Mouse (Mus musculus): ENCODE data around the gene Rad17. TPM values are rescaled to one million over a fixed set of nuclear protein-coding genes. Genes with fewer than 3 reads are reported as not detected.

Gene Rad17
- total RNA-seq (2023): 18.0 and 20.8 TPM in 2 replicates

GRCm38 (mm10) chr13:100650550-100651438 is at the start of gene Rad17, which contains the start of gene Ak6:
Gene Rad17, minus strand, starts transcription at chr13:100651051.
Gene Ak6, plus strand, starts transcription at chr13:100650979.

GRCm38 (mm10) chr13:100669291-100670022 is 18.6 kb upstream of the Rad17 start, which contains the start of gene Ccdc125:
Gene Ccdc125, plus strand, starts transcription at chr13:100669717.

GRCm38 (mm10) chr13:100651439-100652186 is 762 bp upstream of the Rad17 start, which contains the start of gene Taf9:
Gene Taf9, plus strand, starts transcription at chr13:100651579.

GRCm38 (mm10) chr13:100616181-100617087 is 34.4 kb downstream of the Rad17 start, which contains the start of gene Marveld2:
Gene Marveld2, minus strand, starts transcription at chr13:100616971.

Other genes starting within 250 kb of the Rad17 start
- gene Naip1, start 198.2 kb downstream of the Rad17 start, total RNA-seq (2023): 1.2 and 1.5 TPM in 2 replicates
- gene Gtf2h2, start 158.5 kb downstream of the Rad17 start, total RNA-seq (2023): 10.9 and 13.9 TPM in 2 replicates
- gene Ocln, start 98.3 kb downstream of the Rad17 start, total RNA-seq (2023): not detected in 2 replicates
- 0.35 and 0.54 TPM in 2 replicates for gene Marveld2, start 34.1 kb downstream of the Rad17 start, total RNA-seq (2023)
- gene Ak6, start 72 bp downstream of the Rad17 start, total RNA-seq (2023): 64.5 and 71.0 TPM in 2 replicates
- 13.3 and 19.4 TPM in 2 replicates for gene Taf9, start 528 bp upstream of the Rad17 start, total RNA-seq (2023)
- gene Ccdc125, start 18.7 kb upstream of the Rad17 start, total RNA-seq (2023): 43.9 and 53.8 TPM in 2 replicates
- 20.2 and 20.7 TPM in 2 replicates for gene Cdk7, start 79.9 kb upstream of the Rad17 start, total RNA-seq (2023)
- gene Mrps36, start 93.6 kb upstream of the Rad17 start, total RNA-seq (2023): 6.9 and 15.5 TPM in 2 replicates
- 7.8 and 9.7 TPM in 2 replicates for gene Cenph, start 124.8 kb upstream of the Rad17 start, total RNA-seq (2023)
- 50.8 and 52.5 TPM in 2 replicates for gene Ccnb1, start 135.5 kb upstream of the Rad17 start, total RNA-seq (2023)
- gene Slc30a5, start 182.4 kb upstream of the Rad17 start, total RNA-seq (2023): 22.2 and 30.9 TPM in 2 replicates